Mouse (Mus musculus): ENCODE data around the gene Dock9.

GRCm38 (mm10) chr14:121675579-121675978 is 122.1 kb downstream of the Dock9 start:
- TF ChIP-seq CTCF (IDR thresholded peaks at IDR 0.05; ENCODE audit: control insufficient read depth, insufficient read depth, insufficient read length) (no peak), USF1 (IDR thresholded peaks at IDR 0.05; ENCODE audit: low read depth) (no peak)

Data from C2C12 (cell line).